Mouse (Mus musculus): ENCODE data around the gene Metap1. TPM values are rescaled to one million over a fixed set of nuclear protein-coding genes. Genes with fewer than 3 reads are reported as not detected.

The Metap1 gene
- total RNA-seq (2015; ENCODE audit: low replicate concordance) = 32.7 and 39.3 TPM in 2 replicates
- total RNA-seq (2017; ENCODE audit: low replicate concordance) = 29.7 and 40.6 TPM in 2 replicates

- peak; percentile 99 for ATAC-seq (replicated peaks; ENCODE audit: low FRiP score, poor library complexity, severe bottlenecking)
Measured at GRCm38 (mm10) chr3:138489327-138490033, at the start of gene Metap1. Gene Metap1, minus strand, starts transcription at chr3:138489515.

- ATAC-seq (replicated peaks; ENCODE audit: low FRiP score, poor library complexity, severe bottlenecking) = no peak
Measured at GRCm38 (mm10) chr3:138536031-138536430, 46.7 kb upstream of the Metap1 start.

- ATAC-seq (replicated peaks; ENCODE audit: low FRiP score, poor library complexity, severe bottlenecking) = no peak
Measured at GRCm38 (mm10) chr3:138532764-138533163, 43.4 kb upstream of the Metap1 start.

GRCm38 (mm10) chr3:138531479-138532181 is 42.3 kb upstream of the Metap1 start:
- no peak for ATAC-seq (replicated peaks; ENCODE audit: low FRiP score, poor library complexity, severe bottlenecking)

GRCm38 (mm10) chr3:138530578-138531478 is 41.5 kb upstream of the Metap1 start:
- no peak for ATAC-seq (replicated peaks; ENCODE audit: low FRiP score, poor library complexity, severe bottlenecking)

GRCm38 (mm10) chr3:138528265-138528664 is 39.0 kb upstream of the Metap1 start:
- no peak for ATAC-seq (replicated peaks; ENCODE audit: low FRiP score, poor library complexity, severe bottlenecking)

GRCm38 (mm10) chr3:138527667-138528231 is 38.4 kb upstream of the Metap1 start:
- peak; percentile 63 for ATAC-seq (replicated peaks; ENCODE audit: low FRiP score, poor library complexity, severe bottlenecking)

GRCm38 (mm10) chr3:138526916-138527666 is 37.8 kb upstream of the Metap1 start:
- ATAC-seq (replicated peaks; ENCODE audit: low FRiP score, poor library complexity, severe bottlenecking) = peak; percentile 91

GRCm38 (mm10) chr3:138526073-138526915 is 37.0 kb upstream of the Metap1 start, which contains the start of gene Eif4e:
Gene Eif4e, plus strand, starts transcription at chr3:138526179.
- peak; percentile 50 for ATAC-seq (replicated peaks; ENCODE audit: low FRiP score, poor library complexity, severe bottlenecking)

GRCm38 (mm10) chr3:138525494-138525893 is 36.2 kb upstream of the Metap1 start:
- ATAC-seq (replicated peaks; ENCODE audit: low FRiP score, poor library complexity, severe bottlenecking) = no peak

GRCm38 (mm10) chr3:138523956-138524355 is 34.6 kb upstream of the Metap1 start:
- no peak for ATAC-seq (replicated peaks; ENCODE audit: low FRiP score, poor library complexity, severe bottlenecking)

GRCm38 (mm10) chr3:138519218-138519617 is 29.9 kb upstream of the Metap1 start:
- ATAC-seq (replicated peaks; ENCODE audit: low FRiP score, poor library complexity, severe bottlenecking) = no peak

GRCm38 (mm10) chr3:138517881-138518280 is 28.6 kb upstream of the Metap1 start:
- peak; percentile 78 for ATAC-seq (replicated peaks; ENCODE audit: low FRiP score, poor library complexity, severe bottlenecking)

- no peak for ATAC-seq (replicated peaks; ENCODE audit: low FRiP score, poor library complexity, severe bottlenecking)
Measured at GRCm38 (mm10) chr3:138515656-138516370, 26.5 kb upstream of the Metap1 start.

GRCm38 (mm10) chr3:138514749-138515148 is 25.4 kb upstream of the Metap1 start:
- no peak for ATAC-seq (replicated peaks; ENCODE audit: low FRiP score, poor library complexity, severe bottlenecking)

- ATAC-seq (replicated peaks; ENCODE audit: low FRiP score, poor library complexity, severe bottlenecking) = no peak
Measured at GRCm38 (mm10) chr3:138513243-138513642, 23.9 kb upstream of the Metap1 start.

- ATAC-seq (replicated peaks; ENCODE audit: low FRiP score, poor library complexity, severe bottlenecking) = no peak
Measured at GRCm38 (mm10) chr3:138510471-138510870, 21.2 kb upstream of the Metap1 start.

- ATAC-seq (replicated peaks; ENCODE audit: low FRiP score, poor library complexity, severe bottlenecking) = no peak
Measured at GRCm38 (mm10) chr3:138509581-138509980, 20.3 kb upstream of the Metap1 start.

All from erythroid progenitor cell, adult 5-6 weeks (primary cell).